Mouse (Mus musculus): Measurements from ENCODE around the gene Dock1.

Dock1 gene

DNA sequence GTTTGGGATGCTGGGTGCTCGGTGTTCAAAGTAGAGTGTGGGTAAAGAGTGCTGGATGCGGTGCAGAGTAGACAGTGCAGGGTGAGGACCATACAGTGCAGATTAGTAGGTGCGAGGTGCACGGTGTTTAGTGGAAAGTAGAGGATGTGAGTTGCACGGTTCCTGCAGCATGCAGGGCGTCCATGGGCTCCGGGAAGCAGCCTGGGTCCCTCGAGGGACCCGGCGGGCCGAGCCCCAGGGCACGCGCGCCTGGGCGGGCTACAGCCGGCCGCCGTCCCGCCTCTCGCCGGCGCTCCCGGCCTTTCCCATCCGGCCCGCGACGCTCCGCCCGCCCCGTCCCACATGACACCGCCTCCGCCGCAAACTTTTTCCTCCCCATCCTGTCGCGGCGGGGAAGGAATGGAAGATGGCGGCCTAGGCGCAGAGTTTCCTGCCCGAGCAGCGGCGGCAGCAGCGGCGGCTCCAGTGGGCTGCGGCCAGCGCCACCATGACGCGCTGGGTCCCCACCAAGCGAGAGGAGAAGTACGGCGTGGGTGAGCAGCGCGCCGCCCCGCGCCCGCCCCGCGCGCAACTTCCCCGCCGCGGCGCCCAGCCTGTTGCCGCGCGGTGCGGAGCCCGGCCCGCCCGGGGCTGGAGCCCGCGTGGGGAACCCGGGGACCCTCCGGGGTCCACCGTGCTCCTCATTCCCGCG is at the start of gene Dock1:
TSS of gene Dock1 (plus strand) at position 343 of the 691 bp plus-strand sequence.
- DNase-seq, result peak; percentile 19 to 42

DNA sequence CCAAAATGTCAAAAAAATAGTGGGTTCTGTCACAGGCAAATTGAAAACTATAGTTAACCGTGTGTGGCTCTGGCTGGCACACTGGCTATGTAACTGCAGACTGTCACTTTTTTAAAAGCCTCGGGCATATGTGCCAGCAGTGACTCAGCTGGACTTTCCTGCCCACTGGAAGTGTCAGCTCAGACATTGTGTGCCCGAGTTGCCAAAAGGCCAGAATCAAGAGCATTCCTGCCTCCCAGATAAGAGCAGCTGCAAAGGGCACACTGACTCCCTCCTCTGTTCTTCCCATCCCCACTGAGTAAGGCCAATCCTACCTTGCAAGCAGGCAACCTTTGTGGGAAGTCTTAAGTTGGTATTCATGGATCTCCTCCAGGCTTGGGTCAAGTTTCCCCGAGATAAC is 42.5 kb upstream of the Dock1 start:
- no peak for DNase-seq

DNA sequence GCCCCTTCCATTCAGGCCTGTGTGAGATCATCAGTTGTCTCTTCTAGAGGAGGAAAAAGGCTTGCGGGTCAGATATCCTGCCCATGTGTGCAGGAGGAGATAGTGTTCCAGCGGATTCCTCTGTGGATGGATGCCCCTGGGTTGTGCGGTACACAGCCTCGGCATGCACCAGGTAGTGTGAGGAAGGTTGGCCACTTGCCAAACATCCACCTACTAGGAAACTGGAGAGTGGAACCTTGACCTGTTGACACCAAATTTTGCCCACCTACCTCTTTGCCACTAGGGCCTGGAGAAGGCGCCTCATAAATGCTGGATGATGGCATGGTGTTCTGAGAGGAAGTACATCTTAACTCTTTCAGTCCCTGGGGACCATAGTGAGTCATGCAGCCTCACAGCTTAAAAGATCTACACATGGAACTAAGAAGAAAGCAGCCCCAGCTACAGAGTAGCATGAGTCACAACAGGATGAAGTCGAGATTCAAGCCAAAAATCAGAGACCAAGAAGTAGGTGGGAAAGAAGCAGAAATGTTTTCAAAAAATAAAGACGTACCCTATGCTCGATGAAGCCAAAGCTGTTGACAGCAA is 20.1 kb upstream of the Dock1 start:
- no peak for DNase-seq

DNA sequence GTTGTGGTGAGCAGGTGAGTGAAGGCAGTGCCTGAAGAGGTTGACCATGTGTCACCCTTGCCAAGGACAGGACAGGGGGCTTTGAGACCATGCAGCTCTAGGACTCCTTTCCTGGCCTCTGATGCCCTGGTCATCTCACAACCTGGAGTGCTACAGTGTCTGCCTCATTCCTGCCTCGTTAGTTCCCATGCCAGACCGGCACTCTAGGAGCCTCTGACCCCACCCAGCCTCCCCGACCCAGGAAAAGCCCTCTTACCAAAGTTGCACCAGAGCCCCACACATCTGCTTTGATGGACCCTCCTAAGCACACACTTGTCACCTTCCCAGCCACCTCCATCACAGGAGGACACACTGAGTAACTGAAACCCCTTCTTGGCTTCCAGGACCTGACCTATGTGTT is 19.4 kb upstream of the Dock1 start:
- DNase-seq, result no peak

DNA sequence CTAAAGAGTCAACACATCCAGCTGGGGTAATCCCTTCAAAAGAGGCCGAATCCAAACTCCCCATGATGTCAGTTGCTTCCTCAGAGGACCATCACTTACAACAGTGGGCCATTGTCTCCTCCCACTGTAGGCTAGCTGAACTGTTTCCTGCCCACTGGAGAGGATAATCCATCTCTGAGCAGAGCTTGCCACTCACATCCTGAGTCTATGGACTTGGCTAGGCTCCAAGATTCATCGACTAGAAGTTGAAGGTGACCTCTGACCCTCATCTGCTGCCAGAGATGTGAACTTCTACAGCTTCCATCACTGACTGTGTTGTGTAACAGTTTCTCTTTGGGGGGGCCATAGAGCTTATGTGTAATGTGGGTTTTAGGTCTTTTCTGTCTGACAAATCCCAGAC is 7.2 kb upstream of the Dock1 start:
- DNase-seq, result no peak

DNA sequence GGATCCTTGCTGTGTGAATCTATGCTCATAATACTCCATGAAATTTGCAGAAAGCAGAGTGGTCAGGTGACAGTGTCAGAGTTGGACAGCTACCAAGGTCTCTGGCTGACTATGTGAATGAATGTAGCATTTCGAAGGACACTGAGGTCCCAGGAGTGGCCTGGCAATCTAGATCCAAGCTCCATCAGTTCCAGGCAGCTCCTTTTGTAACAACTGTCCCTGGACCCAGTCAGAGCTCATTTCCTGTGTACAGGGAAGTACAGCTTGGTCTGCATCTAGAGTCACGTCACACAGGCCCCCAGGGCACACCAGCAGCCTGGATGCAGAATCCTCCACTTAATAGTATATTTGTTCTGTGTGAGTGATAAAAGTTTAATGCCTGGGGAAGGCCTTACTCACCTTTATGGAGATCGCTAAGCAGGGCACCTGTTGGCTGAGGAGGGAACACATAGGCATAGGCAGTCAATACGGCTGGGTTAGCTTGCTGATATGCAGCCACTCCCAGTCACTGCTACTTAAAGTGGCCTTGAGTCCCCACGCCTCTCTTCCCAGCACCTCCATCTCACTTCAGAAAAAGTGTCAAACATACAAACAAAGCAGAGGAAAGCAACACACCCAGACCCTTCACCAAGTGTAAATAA is 4.7 kb upstream of the Dock1 start:
- DNase-seq, result no peak

DNA sequence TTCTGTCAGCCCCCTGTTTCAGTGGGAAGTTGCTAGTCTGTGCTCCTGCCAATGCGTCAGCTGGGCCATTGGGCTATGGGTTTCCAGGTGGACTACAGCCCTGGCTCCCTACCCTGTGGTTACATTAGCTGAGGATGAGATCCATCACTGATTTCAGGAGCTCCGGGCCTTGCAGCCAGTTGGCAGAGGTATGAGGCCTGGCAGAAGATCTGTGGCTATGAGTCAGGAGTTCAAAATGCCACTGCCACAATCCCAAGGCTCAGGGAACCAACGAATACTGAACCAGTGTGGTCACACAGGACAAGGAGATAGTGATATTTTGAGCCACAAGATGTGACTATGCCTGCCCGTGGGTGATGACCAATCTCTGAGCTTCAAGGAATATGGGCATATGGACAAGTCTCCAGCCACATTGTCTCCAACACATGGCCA is 3.2 kb upstream of the Dock1 start:
- DNase-seq, result peak; percentile 52 to 66

DNA sequence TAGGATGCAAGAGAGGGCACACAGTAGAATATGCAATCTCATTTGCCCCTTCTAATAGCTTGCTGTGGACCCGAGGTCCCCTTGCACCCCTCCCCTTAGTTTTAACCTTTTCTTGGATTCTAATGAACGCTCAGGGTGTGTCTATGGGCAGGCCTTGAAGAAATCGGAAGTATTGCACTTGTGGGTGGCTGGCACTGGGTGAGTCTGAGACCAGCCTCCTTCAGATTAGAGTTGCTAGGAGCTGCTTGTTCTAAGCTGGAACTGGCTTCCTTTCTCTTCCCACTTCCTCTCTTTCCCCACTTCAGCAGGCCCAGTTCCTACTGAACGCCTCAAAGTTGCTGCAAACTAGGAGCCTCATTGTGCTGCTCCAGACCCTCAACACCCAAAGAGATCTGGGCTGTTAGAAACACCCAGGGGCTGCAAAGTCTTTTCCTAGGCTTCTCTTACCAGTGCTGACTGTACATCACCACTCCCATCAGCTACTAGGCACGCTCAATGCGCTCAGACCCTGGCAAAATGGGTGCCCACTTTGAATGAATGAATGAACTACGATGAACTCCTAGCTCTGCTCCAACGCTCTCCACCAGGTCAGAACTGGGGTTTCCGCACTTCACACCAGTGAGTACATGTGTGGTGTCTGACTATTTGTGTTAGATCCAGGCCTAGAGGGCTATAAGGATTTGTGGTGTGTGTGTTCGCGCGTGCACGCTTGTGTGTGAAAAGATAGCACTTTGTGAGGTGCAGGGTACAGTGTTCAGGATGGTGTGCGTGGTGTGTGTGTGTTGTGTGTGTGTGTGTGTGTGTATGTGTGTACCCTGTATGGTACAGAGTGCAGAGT is 761 bp upstream of the Dock1 start:
- no peak for DNase-seq

DNA sequence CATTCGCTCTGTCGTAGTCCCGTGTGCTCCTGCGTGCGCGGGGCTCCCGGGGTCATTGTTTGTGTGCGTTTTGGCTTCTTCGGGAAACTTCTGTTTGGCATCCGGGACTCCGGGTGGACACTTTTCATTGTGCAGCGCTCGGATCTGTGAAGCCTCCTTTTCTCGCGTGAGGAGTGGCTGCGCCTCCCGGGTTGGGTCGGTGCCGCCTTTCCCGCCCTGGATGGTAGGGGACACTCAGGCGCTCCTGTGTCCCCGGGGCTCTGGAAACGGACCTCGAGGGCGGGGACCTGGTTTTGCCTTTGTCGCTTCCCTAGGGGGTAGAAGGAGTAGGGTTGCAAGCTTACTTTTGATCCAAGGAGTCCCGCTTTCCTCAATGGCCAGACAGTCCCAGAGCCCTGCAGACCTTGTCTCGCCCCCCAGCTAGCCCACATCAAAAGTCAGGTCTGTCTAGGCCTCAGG is 578 bp downstream of the Dock1 start:
- no peak for DNase-seq

DNA sequence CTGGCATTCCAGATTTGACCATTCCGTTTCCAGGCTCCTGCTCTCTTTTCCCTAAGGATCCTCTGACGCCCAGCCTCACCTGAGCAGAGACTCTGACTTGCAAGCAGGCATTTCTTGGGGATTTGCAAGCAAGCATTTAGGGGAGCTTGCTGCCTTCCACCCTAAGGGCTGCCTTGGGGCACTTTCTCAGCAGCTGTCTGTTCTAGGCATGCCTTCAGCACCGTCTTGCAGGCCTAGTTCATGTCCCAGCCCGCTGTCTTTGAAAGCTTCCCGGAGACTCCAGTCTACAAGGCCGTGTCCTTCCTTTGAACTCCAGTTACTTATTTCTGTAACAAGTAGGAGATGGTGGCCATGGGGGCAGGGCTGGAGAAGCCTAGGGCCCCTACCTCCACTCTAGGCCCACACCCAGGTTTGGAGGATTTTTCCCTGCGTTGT is 1.0 kb downstream of the Dock1 start:
- no peak for DNase-seq

DNA sequence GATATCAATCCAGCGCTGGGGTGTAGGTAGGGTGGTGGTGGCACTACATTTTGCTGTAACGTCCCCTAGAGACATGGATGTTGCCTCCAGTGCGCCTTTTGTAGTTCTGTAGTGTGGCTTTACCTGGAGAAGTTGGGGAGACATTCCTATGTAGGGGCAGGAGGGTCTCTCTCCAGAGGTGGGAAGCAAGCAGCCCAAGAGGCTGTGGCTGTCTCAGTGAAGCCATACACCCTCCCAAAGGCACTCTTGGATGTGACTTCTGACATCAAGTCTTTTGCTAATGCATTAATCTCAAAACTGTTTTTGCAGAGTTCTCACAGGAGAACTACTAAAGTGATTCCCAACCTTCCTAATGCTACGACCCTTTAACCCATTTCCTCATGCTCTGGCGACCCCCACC is 2.7 kb downstream of the Dock1 start:
- no peak for DNase-seq

DNA sequence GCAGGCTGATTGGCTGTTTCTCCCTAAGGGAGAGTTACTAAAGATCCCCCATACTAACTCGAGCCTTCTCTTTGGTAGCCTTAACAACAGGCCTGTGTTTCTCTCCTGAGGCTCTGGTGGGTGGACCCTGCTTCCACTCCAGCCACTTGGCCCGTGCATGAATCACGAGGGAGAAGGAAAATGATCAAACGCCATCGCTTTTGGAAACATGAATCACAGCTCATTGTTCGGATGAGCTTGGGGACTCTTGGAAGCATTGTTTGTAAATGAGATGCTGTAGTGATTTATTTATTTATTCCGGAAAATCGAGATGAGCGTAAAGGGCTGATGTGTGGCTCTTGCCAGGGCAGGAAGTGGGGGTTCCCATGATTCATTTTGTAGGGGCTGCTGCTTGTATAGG is 3.5 kb downstream of the Dock1 start:
- DNase-seq, result no peak

DNA sequence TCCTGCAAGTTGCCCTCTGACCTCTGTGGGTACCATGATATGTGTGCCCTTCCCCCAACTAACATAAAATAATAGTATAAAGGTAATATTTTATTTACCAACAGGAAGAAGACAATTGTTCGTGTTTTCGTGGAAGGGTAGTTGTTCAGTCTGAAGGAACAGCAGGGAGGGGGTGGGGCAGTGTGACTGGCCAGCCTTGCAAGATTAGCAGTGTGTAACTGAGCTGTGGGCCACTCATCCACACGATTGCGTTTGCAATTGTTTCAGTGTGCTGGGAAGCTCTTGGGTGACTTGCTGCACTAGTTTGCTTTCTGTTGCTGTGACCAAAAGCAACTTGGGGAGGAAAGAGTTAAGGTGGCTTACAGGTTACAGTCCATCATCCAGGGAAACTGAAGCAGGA is 7.4 kb downstream of the Dock1 start:
- no peak for DNase-seq

DNA sequence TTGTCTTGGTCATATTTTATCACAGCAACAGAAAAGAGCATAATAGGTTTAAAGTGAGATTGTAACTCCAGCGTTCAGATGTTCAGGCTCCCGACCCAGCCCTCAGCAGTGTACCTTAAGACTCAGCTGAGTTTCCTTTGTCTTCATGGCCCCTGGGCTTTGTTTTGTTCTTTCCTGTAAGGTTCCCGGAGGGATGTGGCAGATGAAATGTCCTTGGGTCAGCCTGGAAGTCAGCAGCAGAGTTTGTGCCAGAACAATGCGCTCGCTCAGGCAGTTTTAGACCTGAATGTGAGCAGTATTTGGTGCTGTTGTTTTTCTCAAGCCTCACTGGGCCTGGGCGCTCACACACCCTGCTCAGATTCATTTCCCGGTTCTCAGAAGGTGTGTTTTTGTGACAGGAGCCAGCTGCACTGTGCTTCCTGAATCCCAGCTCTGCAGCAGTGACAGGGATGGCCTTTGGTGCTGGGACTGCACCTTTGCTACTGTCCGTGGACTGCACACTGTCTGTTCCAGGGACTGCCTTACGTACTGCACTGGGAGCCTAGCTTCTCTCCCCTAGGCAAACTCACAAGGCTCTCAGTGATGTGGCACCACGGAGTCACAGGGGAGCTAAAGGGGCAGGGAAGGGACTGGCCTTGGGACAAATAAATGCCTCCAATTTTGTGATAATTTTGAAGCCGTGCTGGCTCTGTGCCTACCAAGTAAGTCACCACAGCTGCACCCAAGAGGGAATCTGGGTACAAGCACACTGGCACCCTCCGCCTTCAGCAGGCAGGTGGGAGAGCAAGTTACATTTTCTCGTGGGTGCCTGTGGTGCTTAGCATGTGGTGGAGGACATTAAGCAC is 9.1 kb downstream of the Dock1 start:
- no peak for DNase-seq

DNA sequence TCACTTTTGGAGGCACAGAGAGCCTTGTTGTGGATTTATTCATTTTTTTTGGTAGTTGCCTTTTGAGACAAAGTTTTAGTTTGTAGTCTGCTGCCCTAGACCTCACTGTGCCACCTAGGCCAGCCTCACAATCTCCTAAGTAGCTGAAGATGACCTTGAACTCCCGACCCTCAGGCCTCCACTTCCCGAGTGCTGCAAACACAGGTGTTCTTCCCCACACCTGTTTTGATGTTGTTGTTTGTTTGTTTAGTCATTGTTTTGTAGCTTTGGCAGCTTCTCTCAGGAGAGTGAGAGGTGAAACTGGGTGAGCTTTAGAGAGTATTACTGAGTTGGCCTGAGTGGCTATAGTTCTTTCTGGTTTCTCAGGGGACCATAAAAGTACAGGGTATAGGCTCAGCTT is 9.7 kb downstream of the Dock1 start:
- no peak for DNase-seq

DNA sequence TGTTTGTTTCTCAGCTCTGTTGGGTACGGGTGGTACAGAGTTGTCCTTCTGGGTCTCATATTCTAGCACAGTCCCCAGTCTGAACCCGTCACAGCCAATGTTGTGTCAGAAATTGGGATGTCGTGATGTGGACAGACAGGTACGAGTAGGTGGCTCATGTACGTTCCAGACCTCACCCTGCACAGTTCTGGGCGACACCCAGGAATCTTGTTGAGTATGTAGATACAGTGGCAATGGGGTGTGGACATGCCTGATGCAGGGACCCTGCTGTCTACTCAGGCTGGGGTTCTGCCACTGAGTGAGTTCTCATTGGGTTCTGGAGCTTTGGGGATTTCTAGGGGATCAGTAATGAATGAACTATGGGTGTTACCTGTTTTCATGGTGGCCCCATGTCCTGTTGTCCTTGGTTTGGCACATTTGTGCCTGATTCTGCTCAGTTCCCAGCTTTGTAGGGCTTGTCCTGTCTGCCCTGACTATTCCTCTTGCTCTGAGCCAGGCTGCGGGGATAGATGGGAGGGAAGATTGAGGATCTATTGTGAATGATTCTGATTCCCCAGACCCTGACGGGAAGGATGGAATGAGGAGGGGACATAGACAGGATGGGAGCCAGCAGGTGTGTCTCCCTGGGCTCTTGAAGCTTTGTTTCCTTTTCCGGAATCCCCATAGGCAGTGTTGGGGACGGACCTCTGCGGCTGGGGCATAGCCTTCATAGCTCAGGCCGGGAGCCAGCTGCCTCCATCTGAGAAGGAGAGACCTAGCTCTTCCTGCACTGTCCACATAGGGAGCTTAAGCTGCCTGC is 11.5 kb downstream of the Dock1 start:
- DNase-seq, result no peak

DNA sequence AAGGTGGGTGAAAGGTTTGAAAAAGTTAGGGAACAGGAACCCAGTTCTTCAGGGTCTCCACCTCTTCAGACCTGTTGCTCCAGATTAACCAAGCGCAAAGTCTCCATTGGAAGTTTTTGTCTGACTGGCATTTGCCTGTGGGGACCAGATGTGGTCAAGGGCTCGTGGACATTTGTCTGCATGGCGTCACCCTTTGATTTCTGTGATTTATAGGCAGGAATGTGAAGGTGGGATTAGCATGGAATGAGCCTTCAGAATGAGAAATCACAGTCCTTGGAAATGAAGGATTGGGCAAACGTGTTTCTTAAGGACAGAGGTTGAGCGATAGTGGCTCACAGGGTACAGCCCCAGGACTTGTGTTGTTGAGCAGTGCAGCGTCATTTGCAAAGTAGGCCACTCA is 17.9 kb downstream of the Dock1 start:
- DNase-seq, result no peak

DNA sequence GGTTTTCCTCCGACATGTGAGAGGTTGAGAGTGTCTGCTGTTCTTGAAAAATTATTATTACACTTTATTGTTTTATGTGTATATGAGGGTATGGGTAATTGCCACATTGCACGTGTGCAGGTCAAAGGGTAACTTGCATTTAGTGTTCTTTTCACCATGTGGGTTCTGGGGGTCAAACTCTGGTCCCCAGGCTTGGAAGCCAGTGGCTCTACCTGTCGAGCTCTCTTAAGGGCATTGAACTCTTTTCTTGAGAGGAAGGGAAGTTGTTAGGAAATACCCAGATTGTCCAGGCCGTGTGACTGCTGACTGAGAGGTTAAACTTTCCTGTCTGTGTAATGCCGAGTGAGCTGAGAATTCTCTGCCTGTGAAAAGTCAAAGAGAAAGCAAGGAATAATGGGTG is 19.7 kb downstream of the Dock1 start:
- no peak for DNase-seq

DNA sequence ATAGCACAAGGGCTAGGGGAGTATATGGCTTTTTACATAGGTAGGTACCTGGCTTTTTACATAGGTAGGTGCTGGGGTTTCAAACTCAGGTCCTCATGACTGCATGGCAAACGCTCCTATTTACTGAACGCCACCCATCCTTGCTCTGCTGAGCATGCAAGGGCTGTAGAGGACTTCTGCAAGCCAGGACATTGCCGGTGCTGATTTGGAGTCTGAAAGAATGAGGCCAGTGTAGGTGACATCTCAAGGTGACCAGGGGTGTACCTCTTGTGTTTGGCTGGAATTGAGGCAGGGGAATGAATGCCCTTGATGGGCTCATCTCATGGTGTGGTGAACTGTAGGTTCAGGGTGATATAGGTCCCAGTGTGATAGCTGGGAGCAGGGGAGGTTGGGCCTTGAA is 20.4 kb downstream of the Dock1 start:
- no peak for DNase-seq

DNA sequence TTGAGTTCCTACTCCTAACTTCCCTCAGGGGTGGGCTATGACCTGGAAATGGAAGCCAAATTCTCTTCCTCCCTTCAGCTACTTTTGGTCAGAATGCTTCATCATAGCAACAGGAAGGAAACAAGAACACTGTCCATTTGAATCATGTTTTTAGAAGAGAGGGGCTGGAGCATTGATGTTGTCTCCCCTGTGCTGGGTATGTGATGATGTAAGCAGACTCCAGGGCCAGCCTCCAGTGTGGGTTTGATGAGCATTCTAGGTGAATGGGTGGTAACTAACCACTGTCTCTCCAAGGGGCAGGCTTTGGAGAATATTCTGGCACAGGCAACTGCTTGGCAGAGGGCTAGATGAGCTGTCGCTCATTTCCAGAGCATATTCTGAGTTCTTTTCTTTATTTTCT is 22.9 kb downstream of the Dock1 start:
- DNase-seq, result no peak

DNA sequence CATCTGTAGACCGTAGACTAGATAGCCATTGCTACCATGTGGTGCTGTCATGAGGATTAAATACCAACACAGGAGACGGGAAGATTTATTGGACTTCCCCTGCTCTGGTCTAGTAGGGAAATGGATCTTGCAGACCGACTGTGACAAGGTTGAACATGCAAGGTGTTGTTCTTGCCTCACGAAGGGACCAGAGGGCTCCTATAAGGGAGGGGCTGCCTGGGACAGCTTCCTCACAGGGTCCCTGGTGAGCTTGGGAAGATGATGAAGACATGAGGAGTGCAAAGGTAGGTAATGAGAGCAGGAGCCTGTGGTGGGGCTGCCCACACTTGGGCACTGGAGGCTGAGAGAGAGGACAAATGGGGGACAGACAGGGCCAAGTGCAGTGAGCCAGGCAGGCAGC is 25.0 kb downstream of the Dock1 start:
- DNase-seq, result no peak
